Mouse (Mus musculus): ENCODE measurements around the gene Rreb1.
"Not testable (repeated sequence)": the region's sequence is repeated elsewhere in the genome, so short reads cannot be mapped to it uniquely, and the experiment has no call there.

Gene Rreb1

GRCm38 (mm10) chr13:37826994-37827262, 48.7 kb downstream of the Rreb1 start:
- no peak for DNase-seq (ENCODE audit: low read depth, low spot score)

DNA sequence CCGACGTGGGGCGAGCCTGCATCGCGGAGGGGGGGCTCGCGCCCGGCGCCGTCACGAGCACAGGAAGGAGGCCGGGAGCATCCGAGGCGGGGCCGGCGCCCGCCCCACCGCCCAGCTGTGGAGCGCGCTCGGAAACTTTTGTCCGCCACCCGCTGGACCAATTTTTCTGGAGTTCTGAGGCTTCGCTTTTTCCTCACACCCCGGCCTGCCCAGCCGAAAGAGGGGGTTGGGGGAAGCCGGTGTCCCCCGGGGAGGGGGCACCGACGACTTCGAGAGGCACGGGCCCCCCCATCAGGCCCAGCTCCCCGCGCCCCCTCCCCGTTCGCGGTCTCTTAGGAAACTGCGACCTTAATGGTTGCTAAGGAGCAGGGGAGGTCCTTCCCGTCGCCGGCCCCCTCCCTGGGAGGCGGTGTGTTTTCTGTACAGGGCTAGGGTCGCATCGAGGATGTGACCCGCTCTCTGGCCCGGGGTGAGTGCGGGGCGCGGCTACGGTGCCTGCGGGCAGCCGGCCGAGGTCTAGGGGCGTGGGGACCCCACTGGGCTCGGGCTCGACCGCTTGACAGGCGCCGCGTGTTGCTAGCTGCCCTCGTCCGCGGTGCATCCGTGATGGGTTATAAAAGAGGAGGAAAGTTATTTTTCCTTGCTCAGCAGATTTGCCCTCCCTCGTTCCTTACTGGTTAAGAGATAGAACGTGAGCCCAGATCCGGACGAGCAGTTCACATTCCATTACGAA, 49.2 kb downstream of the Rreb1 start:
- no peak for DNase-seq (ENCODE audit: low read depth, low spot score)

DNA sequence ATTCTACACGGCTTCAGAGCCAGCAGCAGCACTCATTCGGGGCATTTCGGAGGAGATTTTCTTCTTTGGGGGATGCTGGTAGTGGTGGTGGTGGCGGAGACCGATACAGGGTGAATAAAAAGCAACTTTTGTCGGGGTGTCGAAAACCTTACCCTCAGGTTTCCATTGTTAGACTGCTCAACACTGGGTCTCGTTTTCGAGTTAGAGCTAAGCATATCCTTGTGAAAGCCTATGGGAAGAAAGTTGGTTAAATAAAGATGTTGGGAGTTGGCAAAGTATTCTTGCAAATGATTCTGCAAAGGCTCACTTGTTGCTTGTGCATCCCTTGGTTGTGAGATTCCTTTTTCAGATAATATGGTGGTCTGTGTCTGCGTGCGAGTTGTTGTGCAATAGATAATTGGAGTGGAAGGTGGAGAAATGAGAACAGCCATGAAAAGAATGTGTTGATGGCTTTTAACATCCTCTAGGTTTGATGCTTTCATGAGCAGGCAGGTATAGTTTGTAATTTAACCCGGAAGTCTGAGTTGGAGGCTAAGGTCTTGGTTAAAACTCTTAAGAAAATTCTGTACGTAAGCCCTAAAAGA, 49.9 kb downstream of the Rreb1 start:
- DNase-seq (ENCODE audit: low read depth, low spot score), result no peak

DNA sequence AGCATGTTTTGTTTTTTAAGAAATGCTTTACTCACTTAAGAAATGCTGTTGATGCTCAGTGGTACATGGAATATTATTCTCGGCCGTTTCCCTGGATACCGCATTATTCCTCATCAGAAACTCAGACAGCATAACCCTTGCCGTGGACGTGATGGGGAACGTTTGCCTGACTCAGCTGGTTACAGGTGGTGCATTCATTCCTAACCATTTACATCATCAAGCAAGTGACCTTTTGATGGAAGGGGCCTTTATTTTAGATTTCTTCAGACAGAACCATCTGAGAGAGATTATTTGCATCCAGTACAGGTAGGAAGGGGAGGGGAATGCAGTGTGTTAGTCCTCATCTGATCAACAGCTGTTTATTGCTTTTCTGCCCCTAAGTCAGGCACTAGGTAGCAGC, 50.7 kb downstream of the Rreb1 start:
- DNase-seq (ENCODE audit: low read depth, low spot score), result no peak

GRCm38 (mm10) chr13:37830256-37830655, 52.1 kb downstream of the Rreb1 start:
- DNase-seq (ENCODE audit: low read depth, low spot score), result no peak

DNA sequence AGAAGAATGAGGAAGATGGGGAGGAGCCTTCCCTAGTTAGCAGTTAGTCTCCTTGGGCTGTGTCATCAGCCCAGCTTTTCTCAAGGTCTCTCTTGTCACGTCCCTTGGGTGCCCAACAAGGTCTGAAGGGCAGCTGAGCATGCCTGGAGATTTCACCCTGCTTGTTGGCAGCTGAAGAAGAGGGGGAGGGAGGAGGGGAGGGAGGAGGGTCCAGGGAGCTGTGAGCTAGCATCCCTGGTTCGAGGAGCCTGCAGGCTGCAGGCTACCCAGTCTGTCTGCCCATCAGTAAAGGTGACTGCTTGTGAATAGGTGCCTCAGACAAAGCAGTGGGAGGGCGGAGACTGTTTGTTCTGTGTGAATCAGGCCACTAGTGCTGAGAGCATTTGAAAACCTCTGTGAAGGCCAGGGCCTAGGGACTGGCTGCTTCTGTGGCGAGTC, 52.7 kb downstream of the Rreb1 start:
- no peak for DNase-seq (ENCODE audit: low read depth, low spot score)

GRCm38 (mm10) chr13:37832481-37832880, 54.3 kb downstream of the Rreb1 start:
- DNase-seq (ENCODE audit: low read depth, low spot score), result no peak

DNA sequence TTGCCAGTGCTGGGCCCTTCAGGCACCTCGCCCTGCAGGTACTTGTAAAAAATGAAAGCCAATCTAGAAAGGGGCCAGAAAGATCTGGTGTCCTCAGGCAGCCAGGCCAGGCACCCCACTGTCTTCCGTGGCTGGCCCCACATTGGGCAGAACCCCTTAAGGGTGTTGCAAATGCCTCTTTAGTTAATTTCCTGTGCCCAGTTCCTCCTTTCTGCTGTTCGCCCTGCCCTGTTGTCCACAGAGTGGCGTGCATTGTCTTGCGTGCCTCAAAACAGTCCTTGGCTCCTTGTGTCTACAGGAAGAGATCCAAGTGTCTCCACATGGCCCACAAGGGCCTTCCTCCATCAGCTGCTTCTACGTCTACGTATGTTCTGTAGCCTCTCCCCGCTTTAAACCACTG, 55.3 kb downstream of the Rreb1 start:
- DNase-seq (ENCODE audit: low read depth, low spot score), result no peak

DNA sequence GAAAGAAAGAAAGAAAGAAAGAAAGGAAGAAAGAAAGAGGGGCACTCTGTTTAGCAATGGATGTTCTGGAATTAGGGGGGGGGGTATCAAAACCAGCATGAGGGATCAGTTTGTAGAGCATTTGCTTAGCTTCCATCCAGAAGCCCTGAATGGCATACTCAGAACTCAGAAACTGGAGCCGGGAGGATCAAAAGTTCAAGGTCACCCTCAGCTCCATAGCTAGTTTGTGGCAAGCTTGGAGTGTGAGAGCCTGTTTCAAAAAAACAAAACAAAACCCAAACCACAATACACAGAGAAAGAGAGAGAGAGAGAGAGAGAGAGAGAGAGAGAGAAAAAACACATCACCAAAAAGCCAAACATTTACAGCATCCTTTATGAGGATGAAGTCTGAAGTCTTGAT, 57.1 kb downstream of the Rreb1 start:
- DNase-seq (ENCODE audit: low read depth, low spot score), result no peak

DNA sequence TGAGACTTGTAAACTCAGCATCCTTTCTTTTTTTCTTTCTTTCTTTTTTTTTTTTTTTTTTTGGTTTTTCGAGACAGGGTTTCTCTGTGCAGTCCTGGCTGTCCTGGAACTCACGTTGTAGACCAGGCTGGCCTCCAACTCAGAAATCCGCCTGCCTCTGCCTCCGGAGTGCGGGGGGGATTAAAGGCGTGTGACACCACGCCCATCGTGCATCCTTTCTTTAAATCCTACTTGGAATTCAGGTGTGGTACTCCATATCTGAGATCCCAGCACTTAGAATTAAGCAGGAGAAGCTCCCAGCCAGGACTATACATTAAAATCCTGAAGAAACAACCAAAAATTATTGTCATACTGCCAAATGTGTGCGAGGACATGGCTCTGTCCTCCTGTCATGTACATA, 57.6 kb downstream of the Rreb1 start:
- DNase-seq (ENCODE audit: low read depth, low spot score), result not testable (repeated sequence)

DNA sequence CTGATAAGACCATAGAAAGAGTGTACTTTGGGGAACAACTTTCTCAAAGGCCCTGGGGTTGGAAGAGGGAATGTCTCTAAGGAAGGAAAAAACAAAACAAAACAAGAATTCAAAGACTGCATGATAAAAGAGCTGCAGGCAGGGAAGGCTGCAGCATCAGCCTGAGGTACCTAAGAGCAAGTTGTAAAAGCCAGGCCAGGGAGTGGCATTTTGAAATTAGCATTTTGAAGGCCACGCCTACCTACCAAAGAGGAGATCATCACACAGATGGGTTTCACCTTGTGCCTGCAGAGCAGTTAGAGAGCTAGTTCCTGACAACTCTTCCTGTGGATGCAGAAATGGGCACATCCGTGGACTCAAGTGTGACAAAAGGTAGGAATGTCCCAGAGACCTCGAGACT, 59.2 kb downstream of the Rreb1 start:
- DNase-seq (ENCODE audit: low read depth, low spot score), result no peak

DNA sequence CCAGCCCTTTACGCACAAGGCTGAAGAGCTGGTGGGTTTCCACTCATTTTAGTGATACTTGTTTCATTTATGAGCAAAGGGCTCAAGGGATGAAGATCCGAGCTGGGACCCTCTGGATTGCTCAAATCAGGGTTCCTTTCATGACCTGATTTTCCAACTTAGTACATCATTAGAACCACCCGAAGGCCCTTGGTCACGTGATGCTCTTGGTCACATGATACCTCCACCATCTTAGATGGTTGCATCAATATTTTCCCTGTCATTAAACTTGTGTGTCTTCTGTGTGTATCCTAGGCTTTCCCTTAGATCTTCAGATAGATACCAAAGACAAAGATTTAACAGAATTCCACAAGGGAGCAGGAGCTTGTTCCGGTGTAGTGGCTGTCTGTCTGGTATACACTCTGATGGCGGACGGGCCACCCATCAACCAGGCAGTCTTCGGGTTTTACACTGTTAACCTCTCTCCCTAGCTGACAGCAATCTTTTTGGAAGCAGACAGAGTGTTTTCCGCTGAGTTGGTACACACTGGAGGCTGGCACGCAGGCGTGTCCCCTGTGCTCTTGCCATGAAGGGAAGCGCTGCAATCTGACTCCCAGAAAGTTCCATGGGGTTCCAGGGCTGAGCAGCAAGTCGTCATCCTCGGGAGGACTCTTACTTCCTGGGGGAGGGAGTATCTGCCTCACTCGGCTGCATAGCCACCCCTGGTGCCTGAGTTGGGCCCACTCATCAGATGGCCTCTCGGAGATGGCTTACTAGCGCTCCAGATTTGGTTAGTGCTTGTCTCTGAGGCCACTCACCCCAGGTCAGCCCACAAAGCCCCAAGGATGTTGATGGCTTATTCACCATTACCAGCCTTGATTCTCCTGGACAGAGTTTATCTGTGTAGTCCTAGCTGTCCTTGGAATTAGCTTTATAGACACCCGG, 60.3 kb downstream of the Rreb1 start:
- DNase-seq (ENCODE audit: low read depth, low spot score), result no peak

- DNase-seq (ENCODE audit: low read depth, low spot score), result no peak
Measured at GRCm38 (mm10) chr13:37843241-37843640, 65.0 kb downstream of the Rreb1 start.

DNA sequence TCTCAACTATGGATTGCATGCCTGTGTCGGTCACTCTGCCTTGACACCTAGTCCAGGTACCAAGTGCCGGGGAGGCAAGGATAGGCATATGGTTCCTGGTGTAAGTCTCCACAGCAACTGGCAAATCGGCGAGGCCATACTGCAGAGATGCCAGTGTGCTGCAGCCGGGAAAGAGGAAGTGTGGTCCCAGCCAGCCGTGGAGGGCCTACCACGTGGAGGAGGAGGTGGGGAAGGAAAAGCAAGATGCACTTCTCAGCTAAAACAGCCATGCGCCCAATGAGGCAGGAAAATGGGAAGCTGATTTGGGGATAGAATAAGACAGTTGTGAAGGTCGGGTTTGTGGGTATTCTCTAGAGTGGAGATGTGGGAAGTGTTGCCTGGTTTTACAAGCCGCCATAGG, 65.6 kb downstream of the Rreb1 start:
- no peak for DNase-seq (ENCODE audit: low read depth, low spot score)

- DNase-seq (ENCODE audit: low read depth, low spot score), result no peak
Measured at GRCm38 (mm10) chr13:37845156-37845555, 67.0 kb downstream of the Rreb1 start.

DNA sequence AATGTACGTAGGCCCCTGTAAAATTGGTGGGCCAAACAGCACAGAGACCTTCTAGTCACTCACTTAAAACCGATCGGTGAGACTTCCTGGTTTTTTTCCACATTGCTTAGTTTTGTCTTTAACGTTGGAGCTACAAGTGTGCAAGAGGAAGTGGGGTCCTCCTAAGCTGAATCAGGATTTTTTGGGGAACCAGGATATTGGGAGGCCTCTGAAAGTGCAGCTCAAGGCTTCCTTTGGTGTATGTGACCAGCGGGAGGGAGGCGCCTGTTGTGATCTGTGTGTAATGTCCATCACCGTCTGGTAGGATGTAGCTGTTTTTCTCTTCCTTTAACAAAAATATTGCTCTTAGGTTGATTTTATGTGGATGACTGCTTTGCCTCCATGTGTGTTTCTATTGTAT, 67.4 kb downstream of the Rreb1 start:
- no peak for DNase-seq (ENCODE audit: low read depth, low spot score)

DNA sequence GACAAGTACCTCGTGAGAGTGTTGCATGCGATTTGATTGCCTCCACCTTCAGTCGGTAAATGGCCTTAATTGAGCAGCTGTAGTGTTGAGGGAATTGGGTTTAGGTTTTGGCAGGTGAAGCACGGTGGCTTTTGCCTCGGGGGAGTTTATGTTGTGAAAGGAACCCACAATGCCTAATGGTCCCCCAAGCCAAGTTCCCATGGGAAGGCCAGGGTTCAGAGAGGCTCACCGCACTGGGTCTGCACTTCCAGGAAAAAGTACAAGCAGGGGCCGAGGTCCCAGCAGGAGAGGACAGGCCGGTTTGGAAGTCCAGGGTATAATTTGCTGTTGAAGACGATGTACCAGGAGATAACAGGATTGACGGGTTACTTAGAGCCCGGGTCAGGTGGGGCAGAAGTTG, 68.3 kb downstream of the Rreb1 start:
- DNase-seq (ENCODE audit: low read depth, low spot score), result no peak

DNA sequence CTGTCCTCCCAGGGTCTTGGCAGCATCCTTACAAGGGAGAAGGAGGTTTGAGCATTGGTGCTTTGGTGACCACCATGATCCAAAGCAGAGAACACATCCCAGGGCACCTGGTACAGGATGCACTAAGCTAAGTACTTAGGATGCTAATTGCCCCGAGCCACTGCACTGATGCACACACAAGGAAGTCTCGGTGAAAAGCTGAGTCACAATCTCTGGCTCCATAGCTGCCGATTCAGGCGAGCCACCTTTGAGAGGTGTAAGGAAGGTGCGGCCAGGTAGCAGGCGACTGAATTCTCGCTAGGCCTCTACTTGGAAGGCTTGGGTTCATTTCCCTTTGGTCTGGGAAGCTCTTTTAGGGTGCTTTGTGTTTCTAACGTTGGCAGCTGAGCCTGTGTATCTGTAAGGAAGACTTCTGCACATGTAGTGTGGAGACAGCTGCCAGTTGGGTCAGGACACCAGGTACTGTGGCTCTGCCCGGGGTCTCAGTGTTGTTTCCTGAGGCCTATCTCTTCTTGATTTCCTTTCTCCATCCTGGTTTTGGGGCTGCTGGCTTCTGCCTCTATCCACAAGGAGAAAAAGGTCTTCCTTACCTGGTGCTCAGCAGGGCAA, 68.9 kb downstream of the Rreb1 start:
- DNase-seq (ENCODE audit: low read depth, low spot score), result no peak

- DNase-seq (ENCODE audit: low read depth, low spot score), result no peak
Measured at GRCm38 (mm10) chr13:37847601-37848358, 69.6 kb downstream of the Rreb1 start.

DNA sequence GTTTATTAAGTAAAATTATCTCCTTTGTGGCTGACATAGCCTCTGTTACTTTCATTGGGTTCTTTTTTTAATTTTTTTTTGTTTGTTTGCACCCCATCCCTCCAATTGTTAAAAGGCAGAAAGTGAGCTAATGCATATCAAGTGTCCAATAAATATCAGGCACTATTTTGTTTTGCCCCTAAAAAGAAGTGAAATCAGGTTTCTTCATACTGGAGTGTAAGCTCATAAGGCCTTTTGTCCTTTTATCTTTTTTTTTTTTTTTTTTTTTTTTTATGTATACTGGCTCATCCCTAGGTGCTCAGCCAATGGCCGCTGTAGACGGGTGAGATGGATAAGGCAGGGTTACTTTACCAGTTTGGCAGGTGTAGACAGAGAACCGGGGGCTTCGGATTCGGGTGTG, 70.2 kb downstream of the Rreb1 start:
- no peak for DNase-seq (ENCODE audit: low read depth, low spot score)

GRCm38 (mm10) chr13:37851617-37852016, 73.4 kb downstream of the Rreb1 start:
- DNase-seq (ENCODE audit: low read depth, low spot score), result no peak

DNA sequence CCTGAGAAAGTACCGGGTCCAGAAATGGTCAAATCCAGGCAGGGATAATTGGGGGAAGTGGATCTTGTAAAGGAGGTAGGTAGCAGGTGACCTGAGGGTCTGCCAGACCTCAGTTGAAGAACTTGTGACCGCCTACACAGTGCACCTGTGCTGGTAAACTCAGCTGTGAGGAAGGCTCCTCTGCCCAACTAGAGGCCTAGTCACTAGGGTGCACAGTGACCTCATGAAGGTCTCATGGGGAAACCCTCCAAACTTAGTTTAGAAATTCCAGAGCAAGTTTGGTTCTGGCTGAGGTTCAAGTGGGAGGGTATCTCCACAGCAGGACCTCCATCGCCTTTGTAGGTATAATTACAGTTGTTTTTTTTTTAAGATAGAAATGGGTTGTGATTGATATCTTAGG, 74.7 kb downstream of the Rreb1 start:
- no peak for DNase-seq (ENCODE audit: low read depth, low spot score)

All from brain, embryonic 18.5 days (tissue).